Mouse (Mus musculus): ENCODE data around the gene Ppp2r1b.

Gene Ppp2r1b

DNA sequence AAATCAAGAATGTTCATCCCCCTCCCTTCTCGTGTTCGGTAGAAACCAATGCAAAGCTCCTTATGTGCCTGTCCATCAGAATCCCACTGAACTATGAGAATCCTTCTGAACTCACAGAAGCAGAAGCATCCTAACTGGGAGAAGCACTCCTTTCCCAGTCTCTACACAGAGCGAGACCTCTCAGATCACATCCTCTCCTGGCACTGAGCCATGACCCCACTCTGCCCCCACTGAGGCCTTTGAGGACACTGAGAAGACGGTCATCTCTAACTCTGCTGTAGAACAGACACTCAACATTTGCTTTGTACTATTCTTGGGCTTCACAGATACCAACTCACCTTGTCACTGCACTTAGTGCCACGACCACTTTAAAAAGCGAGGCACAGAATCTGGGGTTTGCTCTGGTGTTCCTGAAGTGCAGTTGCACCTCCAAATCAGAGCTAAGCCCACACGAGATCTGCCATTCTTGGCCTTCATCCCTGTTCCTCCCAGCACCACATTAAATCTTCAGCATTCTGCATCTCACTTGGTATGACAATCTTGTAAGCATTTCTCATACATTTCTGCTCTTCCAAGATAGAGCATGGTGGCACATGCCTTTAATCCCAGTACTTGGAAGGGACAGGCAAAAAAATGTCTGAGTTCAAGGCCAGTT is 66.9 kb downstream of the Ppp2r1b start:
- in situ Hi-C loops (cut with MboI, MseI), result no loop called here

DNA sequence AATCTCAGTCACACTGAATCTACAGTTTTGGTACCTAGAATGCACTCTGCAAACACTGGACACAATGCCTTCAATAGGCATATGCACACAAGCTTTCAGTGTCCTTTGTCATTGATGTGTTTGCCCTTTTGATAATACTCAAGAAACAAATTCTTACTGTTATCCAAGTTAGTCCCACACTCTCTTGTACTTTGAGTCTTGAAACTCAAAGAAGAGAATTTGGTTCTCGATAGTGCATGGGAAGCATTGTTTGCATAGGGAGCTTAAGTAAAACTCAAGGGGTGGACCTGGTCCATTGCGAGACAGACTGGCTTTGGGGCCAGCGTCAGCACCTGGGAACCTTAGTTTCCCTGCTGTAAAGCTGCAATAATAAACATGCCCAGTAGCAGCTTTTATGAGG is 73.0 kb downstream of the Ppp2r1b start:
- in situ Hi-C loops (cut with MboI, MseI), result no loop called here

DNA sequence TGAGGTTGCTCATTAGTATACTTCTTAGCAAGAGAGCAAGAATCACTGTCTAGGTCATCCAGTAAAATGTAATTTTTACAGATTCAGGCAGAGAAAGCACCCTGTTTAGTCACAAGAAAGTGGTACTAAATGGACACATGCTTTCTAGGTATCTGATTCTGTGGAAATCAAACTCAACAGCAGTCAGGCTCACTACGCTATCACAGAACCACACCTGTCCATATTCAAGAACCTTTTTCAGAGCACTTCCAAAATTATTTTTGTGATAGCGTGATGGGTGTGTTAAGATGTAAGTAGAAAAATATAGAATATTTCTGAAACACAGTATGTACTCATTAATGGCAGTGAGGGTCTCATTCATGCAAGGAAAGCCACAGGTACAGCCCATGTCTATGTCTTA is 74.5 kb downstream of the Ppp2r1b start:
- in situ Hi-C loops (cut with MboI, MseI), result no loop called here

DNA sequence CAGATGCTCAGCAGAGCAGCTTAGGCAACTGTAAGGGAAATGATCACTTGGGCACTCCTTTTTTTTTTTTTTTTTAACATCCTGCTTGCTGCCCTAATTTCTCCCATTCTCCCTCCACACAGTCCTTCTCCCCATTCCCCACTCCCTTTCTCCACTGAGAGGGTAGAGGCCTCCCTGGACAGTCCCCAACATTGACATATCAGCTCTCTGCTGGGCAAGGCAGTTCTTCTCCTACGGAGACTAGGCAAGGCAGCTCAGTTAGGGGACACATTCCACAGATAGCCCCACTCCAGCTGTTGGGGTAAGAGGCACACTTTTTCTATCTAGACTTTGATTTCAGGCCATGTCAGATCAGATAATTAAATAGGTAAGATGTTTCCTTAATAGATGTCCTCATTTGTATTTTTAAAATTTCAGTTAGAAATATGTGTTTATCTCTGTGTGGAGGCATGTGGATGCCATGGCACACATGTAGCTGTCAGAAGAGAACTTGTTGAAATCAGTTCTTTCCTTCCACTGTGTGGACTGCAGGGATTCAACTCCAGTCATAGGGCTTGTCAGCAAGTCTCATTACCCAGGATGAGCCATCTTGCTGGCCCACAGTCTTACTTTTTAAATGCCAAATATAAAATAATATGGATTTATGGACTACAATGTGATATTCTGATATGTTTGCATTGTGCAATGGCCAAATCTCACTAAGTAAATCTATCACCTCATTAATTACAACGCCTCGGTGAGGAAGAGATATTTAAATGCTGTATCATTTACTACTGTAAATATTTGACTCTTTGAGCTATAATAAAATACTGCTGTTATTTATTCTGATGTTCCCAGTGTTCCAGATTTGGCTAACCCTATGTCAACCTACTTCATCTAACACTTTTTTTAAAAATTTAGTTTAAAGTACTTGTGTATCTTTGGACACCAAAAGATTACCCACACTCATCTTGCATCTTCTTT is 76.1 kb downstream of the Ppp2r1b start:
- in situ Hi-C loops (cut with MboI, MseI), result no loop called here

DNA sequence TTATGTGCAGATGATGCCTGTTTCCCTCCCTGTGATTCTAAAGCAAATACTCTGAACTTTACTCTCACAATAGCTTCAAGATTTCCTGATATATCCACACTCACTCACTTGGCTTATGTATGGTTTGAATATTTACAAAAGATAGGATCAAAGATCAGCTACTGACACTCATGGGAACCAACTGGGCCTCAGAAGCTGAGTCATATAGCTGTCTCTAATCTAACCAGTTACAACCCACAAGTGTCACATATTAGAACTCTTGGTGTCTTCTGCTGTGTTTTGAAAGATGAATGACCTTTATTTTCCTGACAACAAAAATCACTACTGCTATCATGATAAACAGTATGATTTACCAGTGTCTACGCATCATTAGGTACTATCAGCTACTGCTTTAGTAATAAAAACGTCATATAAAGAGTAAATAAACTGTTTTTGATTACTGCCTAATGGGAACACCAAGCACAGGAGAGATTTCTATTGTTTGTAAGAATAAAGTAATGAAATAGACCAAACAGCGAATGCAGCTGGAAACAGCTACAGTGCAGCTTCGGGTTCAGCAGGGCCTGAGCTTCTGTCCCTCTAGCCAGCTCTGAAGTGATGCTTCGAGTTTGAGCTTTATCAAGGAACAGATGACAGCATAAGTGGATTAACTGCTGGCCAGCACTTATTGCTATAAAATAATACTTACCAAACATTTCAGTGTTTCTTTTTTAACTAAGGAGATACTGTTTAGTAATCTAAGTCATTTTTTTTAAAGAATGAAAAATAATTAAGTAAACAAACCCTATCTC is 77.5 kb downstream of the Ppp2r1b start:
- in situ Hi-C loops (cut with MboI, MseI), result no loop called here

DNA sequence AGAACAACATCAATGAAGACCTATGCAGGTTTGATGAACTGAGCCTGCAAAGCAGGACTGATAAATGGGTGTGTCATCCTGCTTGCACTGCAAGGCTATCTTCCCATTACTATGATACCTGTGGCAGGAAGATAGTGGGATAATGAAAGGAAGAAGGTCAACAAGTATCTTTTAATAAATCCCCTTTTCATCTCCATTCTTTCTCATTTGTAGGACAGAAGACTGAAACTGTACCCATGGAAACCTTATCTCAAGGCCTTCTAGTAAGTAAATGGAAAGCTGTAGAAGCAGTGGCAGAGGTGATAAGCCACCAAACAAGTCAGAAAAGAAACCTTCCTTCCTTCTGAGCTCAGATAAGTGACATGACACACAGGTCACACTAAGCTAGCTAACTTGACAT is 79.4 kb downstream of the Ppp2r1b start:
- in situ Hi-C loops (cut with MboI, MseI), result no loop called here

DNA sequence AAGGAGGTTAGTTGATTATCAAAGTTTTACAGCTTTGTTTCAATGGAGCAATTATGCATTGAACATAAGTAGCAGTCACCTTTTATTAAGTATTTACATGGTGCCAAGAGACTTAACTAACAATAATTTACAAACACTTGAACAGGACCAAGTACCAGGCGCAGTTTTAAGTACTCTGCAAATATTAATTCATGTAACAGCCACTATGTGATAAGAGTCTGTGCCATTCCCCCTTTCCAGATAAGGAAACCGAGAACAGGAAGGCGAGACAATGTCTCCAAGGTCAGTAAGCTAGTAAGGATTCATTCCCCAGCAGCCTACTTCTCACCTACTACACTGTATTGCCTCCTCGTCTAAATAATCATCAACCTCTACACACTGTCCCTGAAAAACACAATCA is 80.7 kb downstream of the Ppp2r1b start:
- in situ Hi-C loops (cut with MboI, MseI), result no loop called here

DNA sequence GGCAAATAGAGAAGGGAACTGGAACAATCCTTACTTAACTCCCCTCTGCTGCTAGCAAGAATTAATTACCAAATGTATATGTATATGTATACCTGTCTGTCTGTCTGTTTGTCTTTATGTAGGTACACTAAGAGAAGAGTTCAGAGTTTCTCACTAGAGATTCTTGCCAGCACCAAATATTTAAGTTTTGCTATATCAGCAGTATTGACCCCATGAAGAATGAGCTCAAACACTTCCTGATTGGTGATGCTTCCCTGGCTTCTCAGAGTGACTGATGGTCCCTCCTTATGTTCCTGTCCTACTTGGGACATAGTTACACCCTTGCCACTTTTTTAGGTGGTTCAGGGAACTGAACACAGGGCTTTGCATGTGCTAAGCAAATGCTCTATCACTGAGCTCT is 84.9 kb downstream of the Ppp2r1b start:
- in situ Hi-C loops (cut with MboI, MseI), result no loop called here

DNA sequence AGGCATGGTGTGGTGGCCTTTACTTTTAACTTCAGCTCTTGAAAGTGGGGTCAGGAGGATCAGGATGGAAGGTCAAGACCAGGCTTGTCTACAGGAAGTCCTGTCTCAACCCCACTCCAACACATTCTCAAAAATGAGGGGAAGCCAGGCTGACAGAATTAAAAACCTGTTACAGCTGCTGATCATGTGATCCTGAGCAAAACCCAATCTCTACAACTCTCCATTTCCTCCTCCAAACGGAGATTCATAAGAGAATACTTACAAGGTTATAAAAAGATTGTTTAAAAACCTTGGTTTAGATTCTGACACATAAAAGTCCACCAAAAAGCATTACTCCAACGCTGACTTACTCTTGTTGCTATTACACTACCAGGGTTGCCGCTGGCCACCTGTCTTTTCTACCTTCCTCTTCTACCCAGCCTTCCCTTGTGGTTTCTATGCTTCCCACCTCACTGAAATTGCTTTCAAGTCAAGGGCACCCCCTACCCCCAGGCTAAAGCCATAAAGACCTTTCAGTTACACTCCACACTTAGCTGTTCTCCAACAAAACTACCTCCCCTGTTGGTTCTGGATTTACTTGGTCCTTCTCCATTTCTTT is 96.8 kb downstream of the Ppp2r1b start:
- in situ Hi-C loops (cut with MboI, MseI), result no loop called here

DNA sequence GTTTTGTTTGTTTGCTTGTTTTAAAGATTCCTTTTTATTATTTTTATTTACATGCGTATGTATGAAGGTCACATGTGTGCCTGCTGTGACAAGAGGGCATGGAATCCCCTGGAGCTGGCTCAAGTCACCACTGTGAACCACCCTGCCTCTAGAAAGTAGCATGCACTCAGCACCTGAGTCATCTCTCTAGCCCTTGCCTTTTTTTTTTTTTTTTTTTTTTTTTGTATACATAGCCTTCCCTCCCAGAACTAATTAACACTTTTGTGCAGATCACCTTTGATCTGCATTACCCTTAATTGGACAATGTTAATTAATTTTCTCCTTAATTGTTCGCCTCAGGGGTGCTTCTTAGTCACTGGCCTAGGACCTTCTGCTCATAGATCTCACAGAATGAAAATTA is 97.6 kb downstream of the Ppp2r1b start:
- in situ Hi-C loops (cut with MboI, MseI), result no loop called here
